Mouse (Mus musculus): ENCODE results near the gene Ulk3. TPM values are rescaled to one million over a fixed set of nuclear protein-coding genes. Genes with fewer than 3 reads are reported as not detected.

Gene Ulk3
- polyA plus RNA-seq (2014; fragmentation: Illumina TruSeq; extraction: RNeasy Lipid Tissue Mini Kit (QIAGEN cat#74804); ENCODE audit: low read depth, low replicate concordance), result 9.9 TPM

DNA sequence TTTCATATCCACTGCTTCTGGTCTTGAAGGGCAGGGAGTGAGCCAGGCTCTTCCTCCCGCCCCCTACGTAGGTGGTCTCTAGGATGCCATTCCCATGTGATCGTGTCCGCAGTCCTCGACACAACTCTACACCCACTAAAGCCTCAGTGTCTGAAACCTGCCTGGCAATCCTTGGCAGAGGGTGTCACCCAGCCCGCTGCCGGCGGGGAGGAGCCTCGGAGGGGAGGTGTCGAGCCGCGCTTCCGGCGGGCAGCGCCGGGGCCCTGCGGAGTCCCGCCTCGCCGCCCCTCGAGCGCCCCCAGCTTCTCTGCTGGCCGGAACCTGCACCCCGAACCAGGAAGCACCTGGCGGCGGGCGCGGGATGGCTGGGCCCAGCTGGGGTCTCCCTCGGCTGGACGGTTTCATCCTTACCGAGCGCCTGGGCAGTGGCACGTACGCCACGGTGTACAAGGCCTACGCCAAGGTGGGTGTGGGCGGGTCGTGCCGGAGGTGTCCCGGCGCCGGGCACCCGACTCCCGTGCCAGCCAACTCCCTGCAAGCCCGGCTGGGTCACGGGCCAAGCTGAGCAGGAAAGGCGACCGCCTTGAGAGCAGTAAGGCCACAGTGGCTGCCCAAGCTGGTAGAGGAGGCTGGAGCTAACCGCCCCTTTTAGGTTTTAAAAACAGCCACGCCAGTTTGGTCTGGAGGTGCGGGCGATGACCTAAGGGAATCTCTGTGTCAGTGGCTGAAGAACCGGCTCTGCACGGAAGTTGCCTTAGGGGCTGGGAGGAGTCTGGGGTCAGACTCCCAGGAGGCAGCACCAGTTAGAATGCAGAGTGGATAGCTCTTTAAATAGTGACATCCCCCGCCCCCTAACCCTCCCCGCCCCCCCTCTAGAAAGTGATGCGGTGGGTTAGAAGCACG is at the start of gene Ulk3:
TSS of gene Ulk3 (plus strand) at position 229 of the 903 bp plus-strand sequence.

DNA sequence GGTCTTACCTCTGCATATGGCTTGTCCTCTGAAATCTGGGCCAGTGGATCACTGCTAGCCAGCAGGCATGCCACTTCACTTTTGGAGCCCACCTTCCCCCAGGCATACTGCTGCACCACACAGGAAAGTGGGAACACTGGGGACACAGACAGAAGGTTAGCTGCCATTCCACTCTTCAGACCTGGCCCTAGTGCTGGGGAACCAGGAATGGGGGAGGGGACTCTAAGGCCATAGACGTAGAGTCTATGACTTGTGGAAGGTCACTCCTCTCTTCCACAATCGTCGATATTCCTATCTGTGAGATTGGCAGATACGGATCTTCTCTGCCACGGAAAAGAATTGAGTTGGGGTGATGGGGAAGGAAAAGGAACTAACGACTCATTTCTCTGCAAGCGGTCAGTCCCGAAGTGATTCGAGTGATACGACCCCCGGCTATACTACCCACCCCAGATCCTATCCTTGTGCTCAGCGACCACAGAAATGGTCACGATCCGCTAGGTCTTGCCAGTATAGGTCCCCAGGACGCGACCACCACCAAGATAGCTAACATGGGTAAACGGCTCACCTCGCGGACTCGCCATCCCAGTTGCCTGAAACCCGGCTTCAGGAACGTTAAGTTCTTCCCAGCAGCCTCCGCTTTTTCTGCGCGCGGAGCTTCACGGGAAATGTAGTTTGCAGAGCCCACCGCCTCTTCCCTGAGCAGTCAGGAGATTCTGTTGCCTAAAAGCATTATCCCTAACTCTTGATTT is 36.9 kb upstream of the Ulk3 start, which contains the start of gene Mpi:
TSS of gene Mpi (minus strand) at position 625 of the 749 bp plus-strand sequence.

DNA sequence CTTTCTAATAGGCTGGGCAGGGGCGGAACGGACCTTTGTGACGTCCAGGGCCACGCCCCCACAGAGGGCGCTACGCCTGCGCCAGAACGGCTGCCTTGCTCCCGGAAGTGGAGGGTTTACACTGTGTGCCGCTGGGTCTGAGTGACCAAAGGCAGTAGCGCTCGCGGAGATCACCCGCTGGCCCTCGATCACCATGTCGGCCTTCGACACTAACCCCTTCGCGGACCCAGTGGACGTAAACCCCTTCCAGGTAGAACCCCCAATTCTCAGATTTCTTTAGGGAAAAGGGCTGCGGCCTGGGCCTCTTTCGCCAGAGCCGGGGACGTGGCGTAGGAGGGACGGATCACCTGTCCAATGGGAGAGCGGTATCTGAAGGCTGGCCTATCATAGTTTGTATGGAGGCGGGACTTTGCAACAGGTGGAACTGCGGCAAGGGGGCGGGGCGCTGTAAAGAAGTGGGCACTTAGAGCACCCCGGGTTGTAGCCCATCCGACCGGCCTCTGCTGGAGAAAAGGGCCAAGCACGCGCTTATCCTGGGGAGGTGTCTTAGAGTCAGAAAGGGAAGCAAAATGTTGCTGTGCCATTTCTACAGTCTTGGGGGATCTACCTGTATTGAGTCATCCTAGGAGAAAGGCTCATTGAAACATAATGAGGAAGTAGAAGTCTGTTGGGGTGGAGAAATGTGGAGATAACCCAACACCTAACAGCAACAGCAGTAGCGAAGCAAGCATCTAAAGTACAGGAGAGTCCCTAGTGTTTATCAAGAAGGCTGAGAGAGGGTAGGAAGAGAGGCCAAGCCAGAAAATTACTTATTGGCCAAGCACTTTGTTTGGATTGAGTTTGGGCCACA is 28.2 kb upstream of the Ulk3 start, which contains the start of gene Scamp2:
TSS of gene Scamp2 (plus strand) at position 83 of the 850 bp plus-strand sequence.

DNA sequence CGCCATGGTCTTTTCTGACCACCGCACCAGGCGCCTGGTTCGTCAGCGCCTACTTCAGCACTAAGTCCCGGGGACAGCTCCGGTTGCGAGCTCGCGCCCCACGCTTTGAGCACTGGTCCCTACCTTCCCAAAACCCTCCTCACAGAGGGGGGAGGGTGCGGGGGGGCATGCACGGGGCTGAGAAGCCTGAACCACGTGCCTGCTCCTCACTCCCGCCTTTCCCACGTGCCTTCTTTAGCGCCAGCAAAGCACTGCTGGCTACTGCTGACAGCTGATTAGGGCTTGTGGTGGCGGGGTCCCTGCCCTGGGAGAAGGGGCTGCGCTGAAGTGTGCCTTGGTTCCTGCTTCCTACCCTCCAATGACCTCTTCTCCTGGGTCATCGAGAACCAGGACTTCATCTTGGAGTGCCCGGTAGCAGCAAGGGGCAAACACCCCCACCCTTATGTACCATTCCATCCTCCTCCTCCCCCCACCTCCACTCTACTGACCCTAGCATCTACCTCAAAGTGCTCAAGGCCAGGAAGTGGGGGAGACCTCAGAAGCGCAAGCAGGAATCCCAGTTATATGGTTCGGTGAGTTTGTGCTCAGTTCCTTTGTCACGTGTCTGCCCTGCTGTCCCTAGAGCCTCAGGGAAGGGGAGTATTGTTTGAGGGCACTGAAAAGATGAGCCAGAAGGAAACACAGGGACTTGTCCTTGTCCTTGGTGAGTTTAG is 17.0 kb downstream of the Ulk3 start, which contains the start of gene Cplx3:
TSS of gene Cplx3 (minus strand) at position 143 of the 713 bp plus-strand sequence.

DNA sequence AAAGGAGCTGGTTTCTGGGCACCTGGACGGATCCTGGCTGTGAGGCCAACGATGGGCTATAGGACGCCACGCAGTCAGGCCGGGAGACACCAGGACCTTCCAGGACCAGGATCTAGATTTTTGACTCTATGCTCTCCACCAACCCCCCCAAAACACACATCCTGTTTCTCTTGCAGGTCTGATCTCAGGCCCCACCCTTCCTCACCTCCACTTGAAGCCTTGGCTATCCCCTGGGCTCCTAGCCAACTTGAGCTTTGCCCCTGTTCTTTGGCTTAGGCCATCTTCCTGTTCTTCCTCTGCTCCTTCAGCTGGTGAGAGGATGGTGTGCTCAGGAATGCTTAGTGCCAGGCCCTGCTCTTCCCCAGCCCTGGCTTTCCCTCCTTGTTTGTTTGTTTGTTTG is 31.4 kb downstream of the Ulk3 start, which contains the start of gene Lman1l:
TSS of gene Lman1l (minus strand) at position 101 of the 400 bp plus-strand sequence.

Other genes with a start within 250 kb of the Ulk3 start
- 10.9 TPM for gene Ppcdc, start 149.3 kb upstream of the Ulk3 start, polyA plus RNA-seq (2014; fragmentation: Illumina TruSeq; extraction: RNeasy Lipid Tissue Mini Kit (QIAGEN cat#74804); ENCODE audit: low read depth, low replicate concordance)
- 13.2 TPM for gene Scamp5, start 121.4 kb upstream of the Ulk3 start, polyA plus RNA-seq (2014; fragmentation: Illumina TruSeq; extraction: RNeasy Lipid Tissue Mini Kit (QIAGEN cat#74804); ENCODE audit: low read depth, low replicate concordance)
- not detected for gene Rpp25, start 85.4 kb upstream of the Ulk3 start, polyA plus RNA-seq (2014; fragmentation: Illumina TruSeq; extraction: RNeasy Lipid Tissue Mini Kit (QIAGEN cat#74804); ENCODE audit: low read depth, low replicate concordance)
- 1,010 TPM for gene Cox5a, start 68.2 kb upstream of the Ulk3 start, polyA plus RNA-seq (2014; fragmentation: Illumina TruSeq; extraction: RNeasy Lipid Tissue Mini Kit (QIAGEN cat#74804); ENCODE audit: low read depth, low replicate concordance)
- 5.0 TPM for gene Fam219b, start 51.9 kb upstream of the Ulk3 start, polyA plus RNA-seq (2014; fragmentation: Illumina TruSeq; extraction: RNeasy Lipid Tissue Mini Kit (QIAGEN cat#74804); ENCODE audit: low read depth, low replicate concordance)
- gene Mpi, start 36.7 kb upstream of the Ulk3 start, polyA plus RNA-seq (2014; fragmentation: Illumina TruSeq; extraction: RNeasy Lipid Tissue Mini Kit (QIAGEN cat#74804); ENCODE audit: low read depth, low replicate concordance), result 22.1 TPM
- gene Scamp2, start 28.5 kb upstream of the Ulk3 start, polyA plus RNA-seq (2014; fragmentation: Illumina TruSeq; extraction: RNeasy Lipid Tissue Mini Kit (QIAGEN cat#74804); ENCODE audit: low read depth, low replicate concordance), result 41.6 TPM
- gene Cplx3, start 16.8 kb downstream of the Ulk3 start, polyA plus RNA-seq (2014; fragmentation: Illumina TruSeq; extraction: RNeasy Lipid Tissue Mini Kit (QIAGEN cat#74804); ENCODE audit: low read depth, low replicate concordance), result not detected
- not detected for gene Lman1l, start 31.3 kb downstream of the Ulk3 start, polyA plus RNA-seq (2014; fragmentation: Illumina TruSeq; extraction: RNeasy Lipid Tissue Mini Kit (QIAGEN cat#74804); ENCODE audit: low read depth, low replicate concordance)
- 5.5 TPM for gene Csk, start 64.2 kb downstream of the Ulk3 start, polyA plus RNA-seq (2014; fragmentation: Illumina TruSeq; extraction: RNeasy Lipid Tissue Mini Kit (QIAGEN cat#74804); ENCODE audit: low read depth, low replicate concordance)
- gene Cyp1a2, start 94.3 kb downstream of the Ulk3 start, polyA plus RNA-seq (2014; fragmentation: Illumina TruSeq; extraction: RNeasy Lipid Tissue Mini Kit (QIAGEN cat#74804); ENCODE audit: low read depth, low replicate concordance), result not detected
- gene Cyp1a1, start 98.5 kb downstream of the Ulk3 start, polyA plus RNA-seq (2014; fragmentation: Illumina TruSeq; extraction: RNeasy Lipid Tissue Mini Kit (QIAGEN cat#74804); ENCODE audit: low read depth, low replicate concordance), result not detected
- 5.5 TPM for gene Edc3, start 119.1 kb downstream of the Ulk3 start, polyA plus RNA-seq (2014; fragmentation: Illumina TruSeq; extraction: RNeasy Lipid Tissue Mini Kit (QIAGEN cat#74804); ENCODE audit: low read depth, low replicate concordance)
- gene Clk3, start 176.4 kb downstream of the Ulk3 start, polyA plus RNA-seq (2014; fragmentation: Illumina TruSeq; extraction: RNeasy Lipid Tissue Mini Kit (QIAGEN cat#74804); ENCODE audit: low read depth, low replicate concordance), result 72.0 TPM
- 4.7 TPM for gene Arid3b, start 247.3 kb downstream of the Ulk3 start, polyA plus RNA-seq (2014; fragmentation: Illumina TruSeq; extraction: RNeasy Lipid Tissue Mini Kit (QIAGEN cat#74804); ENCODE audit: low read depth, low replicate concordance)

All from sigmoid colon, adult 10 weeks (tissue).